Mouse (Mus musculus): Measurements from ENCODE around the gene Tnik. TPM values are rescaled to one million over a fixed set of nuclear protein-coding genes. Genes with fewer than 3 reads are reported as not detected.

Tnik gene
- polyA plus RNA-seq, 1 experiment = 2.3 TPM

DNA sequence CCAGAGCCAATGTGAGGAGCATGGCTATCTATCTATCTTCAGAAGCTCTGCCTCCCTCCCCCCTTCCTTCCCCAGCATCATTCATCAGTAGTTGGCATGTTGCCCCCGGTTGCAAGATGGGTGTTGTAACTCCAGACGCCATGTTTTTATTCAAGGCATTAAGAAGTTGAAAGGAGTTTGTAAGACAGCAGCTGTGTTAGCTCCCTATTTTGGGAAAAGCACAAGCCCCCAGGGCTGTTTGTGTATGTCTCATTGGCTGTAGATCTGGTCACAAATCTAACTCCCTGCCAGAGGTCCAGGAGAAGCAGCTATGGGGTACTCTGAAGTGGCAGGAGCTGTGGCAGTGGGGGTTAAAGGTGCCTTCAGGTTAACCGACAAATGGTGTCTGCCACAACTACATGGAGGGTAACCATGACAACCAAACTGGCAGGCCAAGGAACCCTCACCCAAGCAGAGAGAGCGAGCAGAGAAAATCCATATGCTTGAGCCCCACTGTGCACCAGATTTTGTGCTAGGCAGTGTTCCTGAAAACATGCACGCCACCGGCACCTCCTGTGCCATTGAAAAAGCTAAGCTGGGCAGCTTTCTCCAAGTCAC lies 287.6 kb downstream of the Tnik start:
- no peak overlapping the region for H3K9ac ChIP-seq (ENCODE audit: low read depth, poor library complexity, severe bottlenecking)
- H3K9me3 ChIP-seq (replicated peaks; ENCODE audit: control insufficient read depth, insufficient read depth, low read length, poor library complexity, severe bottlenecking) = no peaks in the 10 kb centered on the region
- H3K4me3 ChIP-seq (ENCODE audit: low read depth, low read length) = no peak overlapping the region
- H3K4me1 ChIP-seq (ENCODE audit: control insufficient read depth, insufficient read depth, low read length) = no peaks in the 10 kb centered on the region
- no peak overlapping the region for H3K27ac ChIP-seq (ENCODE audit: insufficient read depth, low read length)
- no peaks in the 10 kb centered on the region for H3K36me3 ChIP-seq (ENCODE audit: control insufficient read depth, insufficient read depth, low read length, poor library complexity, severe bottlenecking)
- no peaks in the 10 kb centered on the region for H3K27me3 ChIP-seq (ENCODE audit: control insufficient read depth, insufficient read depth, low read length, poor library complexity, severe bottlenecking)
- TF ChIP-seq EP300 (IDR thresholded peaks at IDR 0.05; ENCODE audit: insufficient read depth, low read depth, low read length) (no peak), CTCF (IDR thresholded peaks at IDR 0.05; ENCODE audit: low read depth, low read length) (no peak), POLR2A (IDR thresholded peaks at IDR 0.05; ENCODE audit: insufficient read depth, low read length) (no peak)

- no peak for TF ChIP-seq POLR2A (IDR thresholded peaks at IDR 0.05; ENCODE audit: insufficient read depth, low read length)
- no peak for TF ChIP-seq EP300 (IDR thresholded peaks at IDR 0.05; ENCODE audit: insufficient read depth, low read depth, low read length)
- TF ChIP-seq CTCF (IDR thresholded peaks at IDR 0.05; ENCODE audit: low read depth, low read length) = no peak
These were observed 288.7 kb downstream of the Tnik start for GRCm38 (mm10) chr3:28551756-28552155.

GRCm38 (mm10) chr3:28554934-28555333 lies 291.9 kb downstream of the Tnik start:
- no peaks in the 10 kb centered on the region for H3K27me3 ChIP-seq (ENCODE audit: control insufficient read depth, insufficient read depth, low read length, poor library complexity, severe bottlenecking)
- H3K4me3 ChIP-seq (ENCODE audit: low read depth, low read length) = no peak overlapping the region
- TF ChIP-seq POLR2A (IDR thresholded peaks at IDR 0.05; ENCODE audit: insufficient read depth, low read length) (no peak), EP300 (IDR thresholded peaks at IDR 0.05; ENCODE audit: insufficient read depth, low read depth, low read length) (no peak), CTCF (IDR thresholded peaks at IDR 0.05; ENCODE audit: low read depth, low read length) (no peak)
- H3K4me1 ChIP-seq (ENCODE audit: control insufficient read depth, insufficient read depth, low read length) = no peaks in the 10 kb centered on the region
- H3K36me3 ChIP-seq (ENCODE audit: control insufficient read depth, insufficient read depth, low read length, poor library complexity, severe bottlenecking) = no peaks in the 10 kb centered on the region
- H3K9ac ChIP-seq (ENCODE audit: low read depth, poor library complexity, severe bottlenecking) = no peak overlapping the region
- no peak overlapping the region for H3K27ac ChIP-seq (ENCODE audit: insufficient read depth, low read length)
- H3K9me3 ChIP-seq (replicated peaks; ENCODE audit: control insufficient read depth, insufficient read depth, low read length, poor library complexity, severe bottlenecking) = no peaks in the 10 kb centered on the region

More at GRCm38 (mm10) chr3:28551756-28552155, 288.7 kb downstream of the Tnik start:
- Histone ChIP-seq H3K27ac (ENCODE audit: insufficient read depth, low read length) (no peak overlapping the region), H3K27me3 (ENCODE audit: control insufficient read depth, insufficient read depth, low read length, poor library complexity, severe bottlenecking) (no peaks in the 10 kb centered on the region), H3K4me1 (ENCODE audit: control insufficient read depth, insufficient read depth, low read length) (no peaks in the 10 kb centered on the region), H3K9me3 (replicated peaks; ENCODE audit: control insufficient read depth, insufficient read depth, low read length, poor library complexity, severe bottlenecking) (no peaks in the 10 kb centered on the region), H3K9ac (ENCODE audit: low read depth, poor library complexity, severe bottlenecking) (no peak overlapping the region), H3K36me3 (ENCODE audit: control insufficient read depth, insufficient read depth, low read length, poor library complexity, severe bottlenecking) (no peaks in the 10 kb centered on the region), H3K4me3 (ENCODE audit: low read depth, low read length) (no peak overlapping the region)

- TF ChIP-seq CTCF (IDR thresholded peaks at IDR 0.05; ENCODE audit: low read depth, low read length) = no peak
- TF ChIP-seq POLR2A (IDR thresholded peaks at IDR 0.05; ENCODE audit: insufficient read depth, low read length) = no peak
- TF ChIP-seq EP300 (IDR thresholded peaks at IDR 0.05; ENCODE audit: insufficient read depth, low read depth, low read length) = no peak
- no peak overlapping the region for H3K9ac ChIP-seq (ENCODE audit: low read depth, poor library complexity, severe bottlenecking)
- no peak overlapping the region for H3K27ac ChIP-seq (ENCODE audit: insufficient read depth, low read length)
- H3K4me1 ChIP-seq (ENCODE audit: control insufficient read depth, insufficient read depth, low read length) = no peaks in the 10 kb centered on the region
- H3K27me3 ChIP-seq (ENCODE audit: control insufficient read depth, insufficient read depth, low read length, poor library complexity, severe bottlenecking) = no peaks in the 10 kb centered on the region
- H3K9me3 ChIP-seq (replicated peaks; ENCODE audit: control insufficient read depth, insufficient read depth, low read length, poor library complexity, severe bottlenecking) = no peaks in the 10 kb centered on the region
- no peak overlapping the region for H3K4me3 ChIP-seq (ENCODE audit: low read depth, low read length)
- H3K36me3 ChIP-seq (ENCODE audit: control insufficient read depth, insufficient read depth, low read length, poor library complexity, severe bottlenecking) = no peaks in the 10 kb centered on the region
These were observed 293.0 kb downstream of the Tnik start for GRCm38 (mm10) chr3:28555795-28556570.

DNA sequence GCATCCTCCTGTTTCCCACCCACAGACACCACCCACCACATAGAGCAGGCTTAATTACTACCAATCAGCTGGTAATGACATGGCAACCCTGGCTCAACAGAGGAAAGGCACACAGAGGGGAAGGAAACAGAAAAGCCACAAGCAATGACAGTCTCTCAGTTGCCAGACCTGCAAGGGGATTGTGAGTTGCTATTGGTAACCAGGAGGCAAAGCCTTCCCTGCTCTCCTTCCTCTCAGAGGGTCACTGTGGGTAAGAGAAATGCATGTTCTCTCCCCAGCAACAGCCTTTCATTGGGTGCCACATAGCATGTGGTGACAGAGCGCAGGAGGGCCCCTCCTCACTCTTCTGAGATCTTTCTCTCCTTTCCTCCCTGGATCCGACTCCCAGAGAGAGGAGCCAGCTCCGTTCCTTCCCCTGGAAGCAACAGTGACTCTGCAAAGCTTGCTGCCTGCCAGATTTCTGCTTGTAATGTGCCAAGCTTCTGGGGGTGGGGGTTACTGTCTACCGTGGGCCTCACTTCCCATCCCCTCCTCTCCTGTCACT lies 295.4 kb downstream of the Tnik start:
- no peak overlapping the region for H3K27ac ChIP-seq (ENCODE audit: insufficient read depth, low read length)

GRCm38 (mm10) chr3:28561408-28561807 lies 298.4 kb downstream of the Tnik start:
- TF ChIP-seq POLR2A (IDR thresholded peaks at IDR 0.05; ENCODE audit: insufficient read depth, low read length) = no peak
- TF ChIP-seq CTCF (IDR thresholded peaks at IDR 0.05; ENCODE audit: low read depth, low read length) = no peak
- TF ChIP-seq EP300 (IDR thresholded peaks at IDR 0.05; ENCODE audit: insufficient read depth, low read depth, low read length) = no peak

More for the DNA sequence above, 295.4 kb downstream of the Tnik start:
- no peaks in the 10 kb centered on the region for H3K27me3 ChIP-seq (ENCODE audit: control insufficient read depth, insufficient read depth, low read length, poor library complexity, severe bottlenecking)
- no peaks in the 10 kb centered on the region for H3K9me3 ChIP-seq (replicated peaks; ENCODE audit: control insufficient read depth, insufficient read depth, low read length, poor library complexity, severe bottlenecking)
- TF ChIP-seq EP300 (IDR thresholded peaks at IDR 0.05; ENCODE audit: insufficient read depth, low read depth, low read length) (no peak), CTCF (IDR thresholded peaks at IDR 0.05; ENCODE audit: low read depth, low read length) (no peak), POLR2A (IDR thresholded peaks at IDR 0.05; ENCODE audit: insufficient read depth, low read length) (no peak)
- H3K4me3 ChIP-seq (ENCODE audit: low read depth, low read length) = no peak overlapping the region
- no peak overlapping the region for H3K9ac ChIP-seq (ENCODE audit: low read depth, poor library complexity, severe bottlenecking)
- no peaks in the 10 kb centered on the region for H3K36me3 ChIP-seq (ENCODE audit: control insufficient read depth, insufficient read depth, low read length, poor library complexity, severe bottlenecking)
- no peaks in the 10 kb centered on the region for H3K4me1 ChIP-seq (ENCODE audit: control insufficient read depth, insufficient read depth, low read length)

More at GRCm38 (mm10) chr3:28561408-28561807, 298.4 kb downstream of the Tnik start:
- no peaks in the 10 kb centered on the region for H3K27me3 ChIP-seq (ENCODE audit: control insufficient read depth, insufficient read depth, low read length, poor library complexity, severe bottlenecking)
- H3K4me3 ChIP-seq (ENCODE audit: low read depth, low read length) = no peak overlapping the region
- no peak overlapping the region for H3K27ac ChIP-seq (ENCODE audit: insufficient read depth, low read length)
- H3K36me3 ChIP-seq (ENCODE audit: control insufficient read depth, insufficient read depth, low read length, poor library complexity, severe bottlenecking) = no peaks in the 10 kb centered on the region
- no peak overlapping the region for H3K9ac ChIP-seq (ENCODE audit: low read depth, poor library complexity, severe bottlenecking)
- H3K9me3 ChIP-seq (replicated peaks; ENCODE audit: control insufficient read depth, insufficient read depth, low read length, poor library complexity, severe bottlenecking) = no peaks in the 10 kb centered on the region
- no peaks in the 10 kb centered on the region for H3K4me1 ChIP-seq (ENCODE audit: control insufficient read depth, insufficient read depth, low read length)
